Mouse (Mus musculus) midbrain, embryonic 15.5 days (tissue): Measurements from ENCODE around the gene Jun. TPM values are rescaled to one million over a fixed set of nuclear protein-coding genes. Genes with fewer than 3 reads are reported as not detected.

Source experiments
- ATAC-seq: fragments of 200-750 bp; cut with Nextera tagmentation; replicated peaks from 2 replicates; pipeline ENCODE4 v1.8.0; 2017; ENCODE audit warnings: moderate TSS enrichment
- H3K27ac ChIP-seq: fragments of 300-500 bp; sonication (generic); 2 replicates; pipeline ENCODE4 v1.5.1; 2015; ENCODE audit warnings: mild to moderate bottlenecking, inconsistent platforms
- H3K27me3 ChIP-seq: fragments of 300-500 bp; sonication (generic); replicated peaks from 2 replicates; pipeline ENCODE4 v1.6.1; 2015; ENCODE audit warnings: inconsistent platforms
- H3K36me3 ChIP-seq: fragments of 300-500 bp; sonication (generic); replicated peaks from 2 replicates; pipeline ENCODE4 v1.6.1; 2015; ENCODE audit warnings: inconsistent platforms
- H3K4me1 ChIP-seq: fragments of 300-500 bp; sonication (generic); 2 replicates; pipeline ENCODE4 v1.6.1; 2015; ENCODE audit warnings: inconsistent platforms
- H3K4me2 ChIP-seq: fragments of 300-500 bp; sonication (generic); 2 replicates; pipeline ENCODE4 v1.6.1; 2015; ENCODE audit warnings: inconsistent platforms, mild to moderate bottlenecking, moderate library complexity
- H3K4me3 ChIP-seq: fragments of 300-500 bp; sonication (generic); 2 replicates; pipeline ENCODE4 v1.5.1; 2015; ENCODE audit warnings: mild to moderate bottlenecking, inconsistent platforms
- H3K9ac ChIP-seq: fragments of 300-500 bp; sonication (generic); 2 replicates; pipeline ENCODE4 v1.6.1; 2015; ENCODE audit warnings: mild to moderate bottlenecking, inconsistent platforms
- H3K9me3 ChIP-seq: fragments of 300-500 bp; sonication (generic); 2 replicates; pipeline ENCODE4 v1.6.1; 2016; ENCODE audit warnings: inconsistent platforms
- WGBS: fragments of 180-500 bp; shearing (Covaris S2); methylation state at CpG from one replicate; pipeline ENCODE4 v1.1.7; 2015; ENCODE audit warnings: mixed read lengths; 5-methylcytosine and 5-hydroxymethylcytosine counted together
- polyA plus RNA-seq: library from polyadenylated mRNA; unstranded; fragments of >200 nt; fragmentation: Nextera tagmentation; extraction: Ambion mirVana; gene quantifications from 2 replicates; pipeline ENCODE4 v1.2.1, GENCODE M21; 2015

Jun gene
- polyA plus RNA-seq, 1 experiment from 2014 or later: 49.9 TPM

DNA sequence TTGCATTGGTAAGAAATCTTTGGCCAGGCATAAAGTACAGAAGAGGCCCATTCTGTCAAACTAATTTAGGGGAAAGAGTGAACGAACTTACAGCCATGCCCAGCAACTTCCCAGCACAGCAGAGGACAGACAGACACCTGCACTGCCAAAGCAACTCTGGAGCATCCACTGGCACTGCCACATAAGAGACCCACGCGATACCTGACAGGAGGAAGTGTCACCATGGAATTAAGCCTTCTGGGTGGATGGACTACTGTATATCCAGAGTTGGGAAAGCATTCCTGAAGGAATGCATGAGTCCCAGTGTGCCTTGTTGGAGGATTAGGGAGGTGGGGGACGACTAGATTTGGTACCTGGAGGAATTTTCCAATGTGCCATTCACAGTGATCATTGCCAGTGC is 39.5 kb upstream of the Jun start:
- Histone ChIP-seq H3K4me1 (no peaks in the 10 kb centered on the region), H3K4me3 (no peak overlapping the region), H3K27me3 (no peaks in the 10 kb centered on the region), H3K9me3 (no peaks in the 10 kb centered on the region), H3K4me2 (no peak overlapping the region), H3K9ac (no peak overlapping the region), H3K36me3 (no peaks in the 10 kb centered on the region), H3K27ac (no peak overlapping the region)
- ATAC-seq: no peak
- 83% methylated on average over 4 of the region's 4 CpGs for WGBS

DNA sequence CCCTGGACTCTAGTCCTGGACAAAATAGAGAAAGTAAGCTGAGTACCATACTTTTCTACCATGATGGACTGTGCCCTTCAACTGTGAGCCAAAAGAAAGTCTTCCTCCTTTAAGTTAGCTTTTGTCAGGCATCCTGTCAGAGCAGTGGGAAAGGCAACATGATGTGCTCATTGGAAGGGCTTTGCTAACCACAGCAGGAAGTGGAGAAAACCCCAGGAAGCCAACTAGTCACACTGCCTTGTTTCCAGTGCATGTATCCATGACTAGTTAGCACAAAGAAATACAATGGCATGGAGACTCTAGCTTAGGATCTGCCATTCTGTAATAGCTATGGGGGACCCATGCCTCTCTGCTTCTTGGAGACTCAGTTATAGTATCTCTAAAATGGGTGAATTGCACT is 37.9 kb upstream of the Jun start:
- Histone ChIP-seq H3K9me3 (no peaks in the 10 kb centered on the region), H3K27me3 (no peaks in the 10 kb centered on the region)
- ATAC-seq: no peak

DNA sequence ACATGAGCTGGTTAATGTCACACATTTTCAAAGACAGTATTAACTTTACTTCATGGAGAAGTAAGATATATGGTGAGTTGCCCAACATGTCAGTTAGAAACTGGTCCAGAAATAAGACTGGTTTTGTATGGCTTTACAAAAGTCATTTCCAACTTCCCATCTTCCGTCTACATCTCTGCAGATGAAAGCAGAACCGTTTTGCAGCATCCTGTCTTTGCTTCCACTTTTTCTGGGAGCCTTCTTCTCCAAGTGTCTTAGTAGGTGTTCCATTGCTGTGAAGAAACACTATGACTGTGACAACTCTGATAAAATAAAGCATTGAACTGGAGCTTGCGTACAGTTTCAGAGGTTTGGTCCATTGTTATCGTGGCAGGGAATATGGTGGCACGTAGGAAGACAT is 37.0 kb upstream of the Jun start:
- H3K4me3 ChIP-seq: no peak overlapping the region
- WGBS: 94% methylated on average over 5 of the region's 5 CpGs
- H3K36me3 ChIP-seq: no peaks in the 10 kb centered on the region
- no peak overlapping the region for H3K4me2 ChIP-seq
- H3K27ac ChIP-seq: no peak overlapping the region
- no peak for ATAC-seq
- H3K9ac ChIP-seq: no peak overlapping the region
- no peaks in the 10 kb centered on the region for H3K9me3 ChIP-seq
- no peaks in the 10 kb centered on the region for H3K4me1 ChIP-seq
- no peaks in the 10 kb centered on the region for H3K27me3 ChIP-seq

More for the DNA sequence above, 37.9 kb upstream of the Jun start:
- Histone ChIP-seq H3K9ac (no peak overlapping the region), H3K4me2 (no peak overlapping the region), H3K4me3 (no peak overlapping the region), H3K27ac (no peak overlapping the region), H3K36me3 (no peaks in the 10 kb centered on the region), H3K4me1 (no peaks in the 10 kb centered on the region)

DNA sequence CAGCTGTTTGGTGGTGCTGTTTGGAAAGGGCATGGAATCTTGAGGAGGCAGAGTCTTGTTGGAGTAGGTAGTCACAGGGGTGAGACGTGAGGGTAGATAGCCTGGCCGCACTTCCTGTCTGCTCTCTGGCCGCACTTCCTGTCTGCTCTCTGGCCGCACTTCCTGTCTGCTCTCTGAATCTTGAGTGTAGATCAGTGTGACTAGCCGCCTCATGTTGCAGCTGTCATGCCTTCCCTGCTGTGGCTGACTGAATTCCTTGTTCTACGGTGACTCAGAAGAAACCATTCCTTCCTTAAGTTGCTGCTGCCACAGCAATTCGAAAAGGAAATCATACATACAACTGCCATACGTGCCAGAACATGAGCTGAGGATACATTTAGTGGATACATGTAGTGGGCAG is 31.9 kb upstream of the Jun start:
- H3K27me3 ChIP-seq: no peaks in the 10 kb centered on the region
- ATAC-seq: no peak
- H3K4me1 ChIP-seq: no peaks in the 10 kb centered on the region
- no peak overlapping the region for H3K4me2 ChIP-seq
- H3K4me3 ChIP-seq: no peak overlapping the region
- H3K27ac ChIP-seq: no peak overlapping the region
- no peak overlapping the region for H3K9ac ChIP-seq
- H3K36me3 ChIP-seq: no peaks in the 10 kb centered on the region
- WGBS: 85% methylated on average over 8 of the region's 8 CpGs
- no peaks in the 10 kb centered on the region for H3K9me3 ChIP-seq

DNA sequence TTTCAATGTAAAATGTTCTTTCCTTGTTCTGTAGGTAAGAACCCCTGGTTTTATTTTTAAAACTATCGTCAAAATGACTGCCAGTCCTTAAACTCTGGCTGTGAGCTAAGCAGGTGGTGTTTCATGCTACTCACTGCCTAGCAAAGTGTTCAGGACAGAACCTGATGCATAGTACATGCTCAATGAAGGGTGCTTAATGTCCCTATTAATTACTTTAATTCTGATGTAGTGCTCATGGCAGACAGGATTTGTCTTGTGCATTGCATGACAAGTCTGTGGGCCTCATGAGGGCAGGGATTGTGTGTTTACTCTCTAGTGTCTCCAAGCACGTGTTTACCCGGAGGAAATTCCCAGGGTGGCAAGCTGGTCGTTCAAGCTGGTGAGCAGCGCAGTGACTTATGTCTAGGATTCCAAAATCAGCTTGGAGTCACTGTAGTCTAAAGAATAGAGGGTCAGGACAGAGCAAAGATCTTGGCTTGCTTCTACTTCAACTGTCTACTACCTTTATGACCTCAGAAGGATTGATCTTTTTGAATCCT is 31.2 kb upstream of the Jun start:
- H3K4me3 ChIP-seq: no peak overlapping the region
- no peak overlapping the region for H3K9ac ChIP-seq
- H3K9me3 ChIP-seq: no peaks in the 10 kb centered on the region
- H3K27me3 ChIP-seq: no peaks in the 10 kb centered on the region
- no peaks in the 10 kb centered on the region for H3K4me1 ChIP-seq
- ATAC-seq: no peak
- H3K36me3 ChIP-seq: no peaks in the 10 kb centered on the region
- no peak overlapping the region for H3K4me2 ChIP-seq
- no peak overlapping the region for H3K27ac ChIP-seq
- 61% methylated on average over 5 of the region's 5 CpGs for WGBS

DNA sequence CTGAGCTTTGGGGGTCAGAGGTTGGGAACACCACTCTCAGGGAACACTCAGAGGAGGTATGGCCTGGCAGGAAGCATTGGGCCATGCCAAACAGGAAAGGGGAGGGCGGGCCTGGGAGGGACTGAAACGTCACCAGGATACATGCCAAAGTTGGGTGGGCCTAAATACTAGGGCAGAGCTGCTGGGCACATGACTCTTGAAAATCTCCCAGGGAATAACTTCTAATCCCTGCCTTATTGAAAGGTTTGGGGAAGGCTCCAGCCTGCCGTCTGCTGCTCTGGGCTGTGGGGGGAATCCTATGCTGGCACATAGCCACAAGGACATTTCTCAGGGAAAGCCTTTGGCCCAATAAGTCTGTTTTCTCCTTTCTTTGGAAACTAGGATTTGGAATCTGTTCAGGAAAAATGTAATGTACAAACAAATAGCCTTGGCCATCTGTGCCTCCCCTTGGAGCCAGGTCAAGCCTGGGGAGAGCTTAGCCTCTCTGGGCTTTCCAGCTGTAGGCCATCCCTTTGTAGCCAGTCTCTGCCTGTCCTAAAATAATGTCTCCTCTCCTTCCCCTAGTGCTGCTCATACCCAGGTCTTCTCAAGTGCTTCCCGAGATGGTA is 30.6 kb upstream of the Jun start:
- 56% methylated on average over 4 of the region's 4 CpGs for WGBS
- Histone ChIP-seq H3K36me3 (no peaks in the 10 kb centered on the region), H3K9ac (no peak overlapping the region), H3K4me3 (no peak overlapping the region), H3K9me3 (no peaks in the 10 kb centered on the region), H3K27ac (no peak overlapping the region), H3K27me3 (no peaks in the 10 kb centered on the region), H3K4me2 (no peak overlapping the region), H3K4me1 (no peaks in the 10 kb centered on the region)
- peak; percentile 81 for ATAC-seq

DNA sequence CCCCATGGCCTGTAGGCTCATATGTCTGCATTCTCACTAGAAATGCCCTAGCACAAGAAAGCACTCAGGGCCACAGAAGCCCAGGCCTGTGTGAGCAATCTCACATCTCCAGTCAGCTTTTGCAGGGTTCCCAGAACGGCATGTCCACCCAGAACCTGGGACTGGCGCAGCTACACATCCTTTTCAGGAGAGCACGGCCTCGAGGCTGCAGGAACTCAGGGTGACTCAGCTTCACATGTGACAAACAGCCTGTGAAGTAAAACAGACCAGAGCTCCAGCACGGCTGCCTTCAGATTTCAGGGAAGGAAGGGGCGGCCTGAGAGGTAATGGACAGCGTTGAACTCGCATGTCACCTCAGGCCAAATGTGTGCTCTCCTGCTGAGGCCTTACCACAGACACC is 29.6 kb upstream of the Jun start:
- ATAC-seq: no peak
- Histone ChIP-seq H3K4me2 (no peak overlapping the region), H3K4me3 (no peak overlapping the region), H3K36me3 (no peaks in the 10 kb centered on the region), H3K27me3 (no peaks in the 10 kb centered on the region), H3K9ac (no peak overlapping the region), H3K27ac (no peak overlapping the region), H3K4me1 (no peaks in the 10 kb centered on the region), H3K9me3 (no peaks in the 10 kb centered on the region)
- WGBS: 80% methylated on average over 8 of the region's 8 CpGs

DNA sequence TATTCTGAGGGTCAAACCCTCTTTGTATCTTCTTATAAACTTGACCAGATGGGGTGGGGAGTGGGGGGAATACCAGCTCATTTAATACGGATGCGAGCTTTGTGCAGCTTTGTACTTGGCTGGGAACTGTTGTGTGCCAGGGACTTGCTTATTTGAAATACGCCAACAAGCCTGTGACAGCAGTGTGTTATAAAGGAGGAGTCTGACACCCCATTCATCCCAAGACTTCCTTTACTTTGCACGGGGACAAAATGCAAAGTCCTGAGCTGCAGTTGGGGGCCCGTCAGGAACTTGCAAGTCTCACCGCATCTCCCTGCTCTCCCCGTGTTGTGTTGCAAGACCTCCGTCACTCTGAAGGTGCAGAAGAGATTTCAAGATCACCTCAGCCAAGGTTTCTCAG is 26.6 kb upstream of the Jun start:
- no peak overlapping the region for H3K4me2 ChIP-seq
- H3K4me1 ChIP-seq: no peaks in the 10 kb centered on the region
- H3K9me3 ChIP-seq: no peaks in the 10 kb centered on the region
- no peaks in the 10 kb centered on the region for H3K36me3 ChIP-seq
- no peak overlapping the region for H3K27ac ChIP-seq
- no peak overlapping the region for H3K4me3 ChIP-seq
- no peak for ATAC-seq
- 44% methylated on average over 8 of the region's 8 CpGs for WGBS
- H3K27me3 ChIP-seq: no peaks in the 10 kb centered on the region
- no peak overlapping the region for H3K9ac ChIP-seq

DNA sequence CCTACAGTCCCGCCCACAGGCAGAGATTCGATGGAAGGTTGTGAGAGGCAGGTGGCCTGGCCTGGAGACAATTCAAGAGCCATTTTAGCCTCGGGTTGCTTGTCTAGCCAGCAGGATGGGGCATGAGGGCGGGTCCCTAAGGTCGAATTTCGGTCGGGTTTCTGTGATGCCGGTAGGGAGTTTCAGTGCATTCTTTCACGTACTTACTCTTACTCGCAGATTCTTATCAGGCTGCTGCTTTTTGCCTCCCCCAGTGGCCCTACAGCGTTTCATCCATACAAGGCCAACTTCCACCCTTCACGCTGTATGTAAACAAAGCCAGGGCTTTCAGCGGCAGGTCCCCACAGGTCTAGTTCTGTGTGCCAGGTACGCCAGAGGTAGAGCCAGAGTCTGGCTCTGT is 24.3 kb upstream of the Jun start:
- no peak for ATAC-seq
- Histone ChIP-seq H3K4me1 (no peaks in the 10 kb centered on the region), H3K4me3 (no peak overlapping the region), H3K27ac (no peak overlapping the region), H3K27me3 (no peaks in the 10 kb centered on the region), H3K36me3 (no peaks in the 10 kb centered on the region), H3K9ac (no peak overlapping the region), H3K9me3 (no peaks in the 10 kb centered on the region), H3K4me2 (no peak overlapping the region)
- WGBS: 73% methylated on average over 14 of the region's 14 CpGs

DNA sequence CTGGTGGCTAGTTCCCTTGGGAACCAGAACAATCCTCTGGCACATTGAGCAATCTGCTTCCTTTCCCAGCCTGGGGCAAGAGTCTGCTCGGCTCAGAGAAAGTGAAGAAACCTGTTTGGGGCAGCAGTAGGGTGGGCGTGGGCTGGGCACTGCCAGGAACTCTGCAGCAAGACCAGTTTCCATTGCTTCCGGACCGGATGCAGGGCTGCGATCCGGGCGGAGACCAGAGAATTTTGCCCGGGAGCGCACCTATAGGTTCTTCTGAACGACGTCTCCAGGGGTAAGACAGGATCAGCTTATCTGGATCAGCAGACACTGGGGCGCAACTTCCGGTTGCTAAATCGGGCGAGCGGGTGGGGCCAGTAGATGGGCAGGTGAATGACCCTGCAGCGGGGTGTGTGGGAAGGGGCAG is 23.6 kb upstream of the Jun start:
- 93% methylated on average over 17 of the region's 17 CpGs for WGBS
- H3K27me3 ChIP-seq: no peaks in the 10 kb centered on the region
- H3K36me3 ChIP-seq: no peaks in the 10 kb centered on the region
- no peak overlapping the region for H3K4me2 ChIP-seq
- no peak for ATAC-seq
- H3K27ac ChIP-seq: no peak overlapping the region
- no peaks in the 10 kb centered on the region for H3K4me1 ChIP-seq
- H3K9ac ChIP-seq: no peak overlapping the region
- no peaks in the 10 kb centered on the region for H3K9me3 ChIP-seq
- H3K4me3 ChIP-seq: no peak overlapping the region

DNA sequence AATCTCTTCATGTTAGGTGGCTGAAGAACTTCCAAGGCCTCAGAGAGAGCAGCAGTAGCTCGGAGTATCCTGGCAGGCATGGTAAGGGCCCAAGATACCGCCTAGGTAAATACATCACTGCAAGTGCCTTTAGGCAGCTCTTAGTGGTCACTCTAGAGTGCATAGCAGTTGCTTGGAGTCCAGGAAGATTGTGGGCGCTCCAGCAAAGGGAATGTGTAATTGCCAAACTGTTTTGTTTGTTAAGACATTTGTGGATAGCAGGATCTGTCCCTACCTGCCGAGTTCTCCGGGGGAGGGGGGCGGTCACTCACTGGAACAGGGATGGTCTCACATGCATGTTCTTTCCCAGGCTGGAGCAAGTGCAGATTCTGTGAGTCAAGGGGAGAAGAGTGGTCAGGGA is 22.3 kb upstream of the Jun start:
- H3K27ac ChIP-seq: no peak overlapping the region
- H3K9ac ChIP-seq: no peak overlapping the region
- H3K9me3 ChIP-seq: no peaks in the 10 kb centered on the region
- no peak overlapping the region for H3K4me2 ChIP-seq
- H3K4me1 ChIP-seq: no peaks in the 10 kb centered on the region
- no peaks in the 10 kb centered on the region for H3K27me3 ChIP-seq
- 93% methylated on average over 6 of the region's 6 CpGs for WGBS
- H3K36me3 ChIP-seq: no peaks in the 10 kb centered on the region
- no peak for ATAC-seq
- no peak overlapping the region for H3K4me3 ChIP-seq

DNA sequence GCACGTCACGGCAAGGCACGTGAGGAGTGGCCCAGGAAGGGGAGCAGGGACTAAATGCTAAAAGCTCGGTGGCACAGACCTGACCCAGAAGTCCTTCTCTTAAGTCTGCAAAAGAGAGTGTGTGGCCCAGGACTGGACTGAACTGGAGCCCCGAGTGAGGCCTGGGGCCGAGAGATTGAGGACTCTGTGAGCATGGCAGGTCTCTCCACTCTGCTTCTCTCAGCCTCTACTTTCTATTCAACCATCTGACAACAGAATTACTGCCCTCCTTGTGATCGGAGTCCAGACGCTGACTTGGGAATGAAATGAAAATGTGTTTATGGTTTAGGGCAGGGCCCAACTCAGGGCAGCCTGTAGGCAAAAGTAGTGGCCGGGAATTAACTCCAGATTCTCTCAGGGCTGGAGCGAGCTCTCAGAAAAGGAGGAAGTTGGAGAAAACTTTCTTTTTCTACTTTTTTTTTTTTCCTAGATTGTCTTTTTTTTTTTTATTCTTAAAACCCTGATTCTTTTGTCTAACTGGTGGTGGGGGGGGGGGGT is 21.3 kb upstream of the Jun start:
- H3K9me3 ChIP-seq: no peaks in the 10 kb centered on the region
- no peak overlapping the region for H3K9ac ChIP-seq
- H3K4me1 ChIP-seq: no peaks in the 10 kb centered on the region
- no peaks in the 10 kb centered on the region for H3K36me3 ChIP-seq
- 79% methylated on average over 10 of the region's 10 CpGs for WGBS
- ATAC-seq: no peak
- H3K27ac ChIP-seq: no peak overlapping the region
- H3K4me2 ChIP-seq: no peak overlapping the region
- H3K27me3 ChIP-seq: no peaks in the 10 kb centered on the region
- no peak overlapping the region for H3K4me3 ChIP-seq

DNA sequence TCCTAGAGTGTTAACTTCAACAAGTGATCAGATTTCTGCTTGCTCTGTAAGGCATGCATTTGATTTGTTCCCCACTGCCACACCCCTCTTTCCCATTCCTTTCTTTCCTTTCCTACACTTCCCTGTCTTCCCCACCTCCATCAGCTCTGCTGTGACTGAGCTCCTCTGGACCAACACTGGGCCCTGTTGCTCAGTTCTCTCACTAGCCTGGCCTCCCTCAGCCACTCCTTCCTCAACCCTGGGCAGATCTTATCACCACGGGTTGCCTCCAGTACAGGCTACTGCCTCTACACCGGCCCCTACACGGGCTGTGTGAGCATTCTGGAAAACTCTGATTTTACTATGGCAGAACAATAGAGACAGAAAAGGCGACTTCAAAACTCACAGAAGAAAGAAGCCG is 18.4 kb upstream of the Jun start:
- Histone ChIP-seq H3K4me1 (no peaks in the 10 kb centered on the region), H3K9me3 (no peaks in the 10 kb centered on the region), H3K36me3 (no peaks in the 10 kb centered on the region), H3K27ac (no peak overlapping the region), H3K9ac (no peak overlapping the region), H3K4me3 (no peak overlapping the region), H3K27me3 (no peaks in the 10 kb centered on the region), H3K4me2 (no peak overlapping the region)
- WGBS: 79% methylated on average over 5 of the region's 5 CpGs
- no peak for ATAC-seq
